Mouse (Mus musculus) CD4-positive, CD25-positive, alpha-beta regulatory T cell, adult 2 months (primary cell): ENCODE measurements around the gene Ganc.

Experiments
- DNase-seq: peaks from one replicate; pipeline ENCODE4 v3.0.0-alpha.2; 2012; ENCODE audit warnings: low read depth, low spot score

Ganc gene

DNA sequence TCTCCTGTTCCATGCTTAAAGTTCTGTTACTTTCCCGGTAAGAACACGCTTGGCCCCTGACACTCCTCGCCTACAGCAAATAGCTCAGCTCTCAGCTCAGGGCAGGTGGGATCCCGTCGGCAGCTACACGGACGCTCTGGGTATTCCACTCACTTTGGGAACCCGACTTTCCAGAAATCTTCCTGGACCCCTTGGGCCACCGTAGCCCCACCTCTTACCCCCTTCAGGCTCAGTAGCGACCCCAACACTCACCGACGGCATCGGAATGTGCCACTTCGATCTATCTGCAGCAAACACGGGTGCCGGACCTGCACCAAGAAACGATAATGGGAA lies at the start of gene Ganc:
TSS of gene Ganc (plus strand) at position 244 of the 333 bp plus-strand sequence.
- DNase-seq, result no peak

DNA sequence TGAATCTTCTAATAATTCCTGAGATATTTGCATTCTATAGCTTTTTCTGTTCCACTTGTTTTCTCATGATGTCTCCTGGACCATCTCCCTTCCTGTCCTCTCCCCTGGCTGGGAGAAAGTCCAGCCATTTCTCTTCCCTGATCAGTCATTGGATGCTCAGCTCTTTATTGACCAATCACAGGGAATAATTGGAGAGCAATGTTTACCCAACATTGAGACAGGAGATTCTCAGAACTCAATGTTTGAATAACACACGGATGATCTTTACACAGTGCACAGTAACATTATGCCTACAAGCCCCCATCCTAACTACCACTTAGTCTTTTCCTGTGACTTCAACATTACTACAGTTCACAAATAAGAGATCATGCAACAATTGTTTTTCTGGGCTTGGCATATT lies 43.3 kb upstream of the Ganc start:
- no peak for DNase-seq

DNA sequence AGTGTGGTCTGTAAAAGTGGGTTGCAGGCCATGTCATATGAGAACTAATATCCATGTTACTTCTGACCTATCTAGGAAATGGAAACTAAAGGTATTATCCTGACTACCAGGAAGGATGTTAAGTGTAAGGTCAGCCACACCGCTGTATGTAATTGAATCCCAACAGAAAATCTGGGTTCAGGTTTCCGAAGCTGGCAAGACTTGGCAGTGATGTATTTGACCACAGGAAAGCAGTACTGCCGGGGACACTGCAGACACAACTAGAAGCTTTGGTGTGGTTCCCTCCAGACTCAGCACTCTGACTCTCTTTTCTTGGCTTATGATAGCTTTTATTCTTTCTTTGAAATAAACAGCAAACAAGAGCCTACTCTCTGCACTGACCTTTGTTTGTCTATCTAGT lies 37.2 kb upstream of the Ganc start:
- no peak for DNase-seq

DNA sequence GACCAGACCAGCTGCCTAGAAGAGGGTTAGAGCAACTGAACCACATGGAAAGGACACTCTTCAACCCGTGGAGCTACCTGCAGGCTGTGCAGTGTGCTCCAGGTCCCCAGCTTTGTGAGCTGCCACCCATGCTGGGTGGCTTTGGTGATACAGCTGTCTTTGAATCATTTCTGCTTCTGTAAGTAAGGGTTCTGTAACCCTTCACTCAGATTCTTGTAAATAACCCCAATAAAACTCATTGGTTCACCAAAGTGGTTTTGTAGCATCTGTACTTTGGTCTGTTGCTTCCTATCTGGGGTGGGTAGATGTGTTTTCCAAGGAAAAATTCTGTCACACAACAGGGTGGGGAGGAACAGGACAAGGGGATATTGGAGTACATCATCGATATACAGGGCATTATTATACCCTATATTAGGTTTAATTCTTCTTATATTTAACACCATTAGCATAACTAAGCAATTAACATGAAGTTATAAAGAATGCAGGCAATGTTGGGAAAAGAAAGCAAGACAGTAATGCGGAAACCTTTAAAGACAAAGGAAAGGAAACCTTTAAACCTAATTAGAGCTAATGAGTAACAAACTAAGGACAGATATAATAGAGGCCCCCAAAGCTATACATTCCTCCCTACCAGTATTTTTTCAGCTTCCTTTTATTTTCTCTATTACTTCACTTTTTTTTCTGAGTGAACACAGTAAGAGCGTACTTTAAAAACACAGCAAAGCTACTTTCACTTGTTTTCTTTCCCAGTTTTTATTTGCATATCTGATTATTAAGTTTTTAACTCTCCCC lies 36.1 kb upstream of the Ganc start:
- DNase-seq, result no peak

DNA sequence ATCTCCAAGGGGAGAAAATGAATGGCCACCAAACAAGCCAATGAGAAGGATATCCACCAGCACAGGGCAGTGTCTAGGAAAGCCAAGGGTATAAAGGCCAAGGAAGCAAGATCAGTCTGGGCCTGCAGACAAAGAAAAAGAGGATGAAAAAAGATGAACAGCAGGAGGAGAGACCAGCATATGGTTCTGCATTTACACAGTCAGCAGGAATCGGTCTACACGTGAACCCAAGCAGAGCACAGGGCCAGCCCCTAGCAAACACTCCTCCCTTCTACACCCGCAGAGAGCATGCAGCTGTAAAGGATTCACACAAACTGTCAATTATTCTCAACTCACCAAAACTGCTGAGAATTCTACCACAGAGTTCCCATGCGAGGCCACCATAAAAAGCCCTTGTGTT lies 29.8 kb upstream of the Ganc start:
- no peak for DNase-seq

DNA sequence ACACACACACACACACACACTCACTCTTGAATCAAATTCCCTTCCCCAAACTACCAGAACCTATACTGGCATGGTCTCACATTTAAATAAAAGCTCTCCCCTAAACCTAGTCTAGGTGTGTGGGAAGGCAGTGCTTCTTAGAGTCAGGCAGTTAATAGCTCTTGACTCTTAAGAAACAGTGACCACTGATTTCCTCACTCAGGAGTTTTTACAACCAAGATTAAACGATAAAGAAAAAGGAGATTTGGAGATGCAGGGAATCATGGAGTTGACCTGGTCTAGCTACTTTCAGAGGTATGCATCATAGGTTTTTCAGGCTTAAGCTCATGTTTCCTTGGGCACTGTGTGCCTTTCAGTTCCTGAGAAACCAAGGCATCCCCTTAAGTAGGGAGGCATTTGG lies 17.4 kb upstream of the Ganc start:
- no peak for DNase-seq

DNA sequence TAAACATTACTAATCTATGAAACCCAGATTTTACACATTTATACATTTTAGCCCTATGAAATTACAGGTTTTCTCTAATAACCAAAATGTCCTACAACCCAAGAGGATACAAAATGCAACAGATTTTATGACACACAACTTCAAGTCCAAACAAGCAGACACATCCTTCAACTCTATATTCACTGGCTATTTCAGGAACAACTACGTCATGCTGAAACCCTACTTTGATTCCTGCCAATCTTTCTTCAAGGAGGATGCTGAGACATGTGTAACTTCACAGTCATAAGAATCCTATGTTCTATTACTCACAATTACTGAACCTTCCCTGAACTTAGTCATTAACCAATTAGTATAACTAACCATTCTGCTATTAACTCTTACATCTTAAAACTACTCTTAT lies 16.4 kb upstream of the Ganc start:
- DNase-seq, result no peak

DNA sequence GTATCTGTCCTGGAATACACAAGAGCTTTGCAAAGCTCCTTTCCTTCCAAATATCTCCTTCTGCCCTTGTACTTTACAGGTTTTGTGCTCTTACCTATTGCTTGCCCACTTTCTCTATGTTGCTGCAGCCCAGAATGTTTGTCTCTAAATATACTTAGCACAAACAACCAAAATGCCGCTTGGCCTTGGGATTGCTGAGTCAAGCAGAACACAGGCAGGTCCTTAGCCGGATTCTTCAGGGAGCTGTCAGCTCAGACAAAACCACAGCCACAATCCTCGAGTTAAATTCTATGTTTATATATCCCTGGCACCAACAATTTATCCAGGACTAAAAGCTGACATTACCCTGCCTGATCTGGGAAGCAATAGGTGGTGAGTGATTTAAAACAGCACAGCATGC lies 14.3 kb upstream of the Ganc start:
- no peak for DNase-seq

DNA sequence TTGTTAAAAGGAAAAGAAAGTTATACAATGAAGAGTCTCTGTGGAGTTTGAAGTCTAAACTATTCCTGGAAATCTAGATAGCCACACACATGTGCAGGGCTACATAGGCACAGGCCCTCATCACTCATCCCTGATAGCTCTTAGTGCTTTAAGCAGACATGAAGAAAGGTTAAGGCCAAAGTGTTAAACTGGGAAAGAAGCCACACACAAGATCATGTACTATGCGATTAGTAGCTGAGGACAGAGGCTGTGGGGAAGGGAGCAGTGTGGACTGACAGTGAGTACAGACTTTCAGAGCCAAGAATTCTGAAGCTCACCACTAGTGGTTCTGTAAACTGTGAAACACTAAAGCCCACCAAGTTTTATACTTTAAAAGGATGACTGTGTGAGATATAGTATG lies 12.8 kb upstream of the Ganc start:
- DNase-seq, result no peak

DNA sequence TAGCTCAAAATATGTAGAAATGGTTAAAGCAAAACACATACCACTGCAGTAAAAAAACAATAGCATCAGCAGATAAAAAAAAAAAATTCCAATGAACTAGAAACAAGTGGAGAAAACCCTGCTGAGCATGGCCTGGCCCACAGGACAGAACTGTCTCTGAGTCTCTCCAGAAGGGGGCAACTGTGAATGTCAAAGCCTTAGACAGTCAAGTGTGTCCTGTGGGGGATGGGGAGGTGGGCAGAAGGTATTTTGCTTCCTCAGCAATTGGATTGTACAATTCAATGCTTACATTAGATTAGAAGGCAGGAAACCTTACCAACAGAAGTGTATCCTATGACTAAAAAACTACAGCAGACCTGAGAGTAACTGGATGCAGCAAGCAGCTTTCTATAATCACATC lies 11.3 kb upstream of the Ganc start:
- no peak for DNase-seq

DNA sequence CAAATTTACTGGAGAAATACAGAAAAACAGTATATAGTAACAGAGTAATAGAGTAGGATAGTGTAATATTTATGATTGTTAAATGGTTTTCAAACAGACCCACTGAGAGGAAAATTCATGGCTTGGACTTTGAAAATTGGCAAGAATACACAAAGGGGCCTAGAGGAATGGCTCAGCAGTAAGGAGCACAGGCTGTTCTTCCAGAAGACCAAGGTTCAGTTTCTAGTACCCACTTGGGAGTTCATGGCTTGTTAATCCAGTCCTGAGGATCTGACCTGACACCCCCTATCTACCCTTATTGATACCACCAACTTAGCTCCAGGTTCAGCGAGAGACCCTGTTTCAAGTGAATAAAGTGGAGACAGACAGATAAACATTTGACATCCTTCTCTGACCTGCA lies 5.7 kb upstream of the Ganc start:
- DNase-seq, result no peak

DNA sequence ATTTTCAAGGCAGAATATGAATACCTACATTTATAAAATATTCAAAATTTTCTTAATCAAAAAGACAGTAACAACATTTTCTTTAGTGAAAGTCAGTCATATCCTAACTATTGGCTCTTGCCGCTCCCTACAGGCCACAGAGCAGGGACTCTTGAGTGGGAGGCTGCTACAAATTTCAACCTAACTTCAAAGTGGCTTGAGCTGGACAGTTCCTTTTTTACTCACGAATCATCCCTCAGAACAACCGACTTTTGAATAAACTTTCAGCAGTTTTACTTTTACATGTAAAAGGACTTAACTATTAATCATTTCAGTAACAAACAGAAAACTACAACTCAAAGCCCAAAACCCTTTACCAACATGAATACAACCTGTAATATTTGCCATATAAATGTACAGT lies 883 bp upstream of the Ganc start:
- DNase-seq, result no peak

DNA sequence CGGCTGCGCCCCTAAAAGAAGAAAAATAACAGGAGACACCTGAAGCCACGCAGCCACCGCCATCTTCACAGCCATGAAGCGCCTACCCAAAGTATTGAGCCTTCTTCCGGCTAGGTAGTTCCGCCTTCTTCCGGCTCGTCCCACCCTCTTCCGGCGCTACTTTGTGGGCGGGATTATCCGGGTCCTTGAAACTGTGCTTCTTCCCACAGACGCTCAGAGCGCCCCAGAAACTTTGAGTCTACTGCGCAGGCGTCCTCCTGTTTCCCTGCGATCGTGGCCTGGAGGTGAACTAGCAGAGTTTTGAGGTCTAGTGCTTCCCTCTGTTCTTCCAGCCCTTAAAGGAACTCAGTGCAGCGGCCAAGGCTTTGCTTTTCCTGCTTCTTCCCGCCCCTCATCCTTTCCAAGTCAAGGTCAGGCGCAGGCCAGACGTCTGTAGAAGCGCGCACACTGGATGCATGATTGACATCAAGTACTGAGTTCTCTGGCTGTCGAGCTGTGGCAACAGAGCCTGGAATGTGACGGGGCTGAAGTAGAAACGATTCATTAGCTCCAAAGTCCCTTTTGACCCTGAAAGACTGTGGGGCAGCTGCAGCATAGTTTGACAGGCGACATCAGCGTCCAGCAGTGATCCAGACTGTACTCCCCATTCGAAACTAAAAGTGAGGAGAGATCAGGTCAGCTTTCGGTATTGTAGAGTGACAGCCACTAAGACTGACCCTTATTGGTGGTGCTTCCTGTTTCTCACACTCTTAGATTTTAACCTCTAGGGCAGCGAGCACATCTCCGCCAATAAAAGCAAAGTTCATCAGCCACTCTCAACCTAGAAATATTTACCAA lies 508 bp downstream of the Ganc start, which contains the start of gene Tmem87a:
TSS of gene Tmem87a (minus strand) at position 128 of the 837 bp plus-strand sequence.
- peak; percentile 97 for DNase-seq

DNA sequence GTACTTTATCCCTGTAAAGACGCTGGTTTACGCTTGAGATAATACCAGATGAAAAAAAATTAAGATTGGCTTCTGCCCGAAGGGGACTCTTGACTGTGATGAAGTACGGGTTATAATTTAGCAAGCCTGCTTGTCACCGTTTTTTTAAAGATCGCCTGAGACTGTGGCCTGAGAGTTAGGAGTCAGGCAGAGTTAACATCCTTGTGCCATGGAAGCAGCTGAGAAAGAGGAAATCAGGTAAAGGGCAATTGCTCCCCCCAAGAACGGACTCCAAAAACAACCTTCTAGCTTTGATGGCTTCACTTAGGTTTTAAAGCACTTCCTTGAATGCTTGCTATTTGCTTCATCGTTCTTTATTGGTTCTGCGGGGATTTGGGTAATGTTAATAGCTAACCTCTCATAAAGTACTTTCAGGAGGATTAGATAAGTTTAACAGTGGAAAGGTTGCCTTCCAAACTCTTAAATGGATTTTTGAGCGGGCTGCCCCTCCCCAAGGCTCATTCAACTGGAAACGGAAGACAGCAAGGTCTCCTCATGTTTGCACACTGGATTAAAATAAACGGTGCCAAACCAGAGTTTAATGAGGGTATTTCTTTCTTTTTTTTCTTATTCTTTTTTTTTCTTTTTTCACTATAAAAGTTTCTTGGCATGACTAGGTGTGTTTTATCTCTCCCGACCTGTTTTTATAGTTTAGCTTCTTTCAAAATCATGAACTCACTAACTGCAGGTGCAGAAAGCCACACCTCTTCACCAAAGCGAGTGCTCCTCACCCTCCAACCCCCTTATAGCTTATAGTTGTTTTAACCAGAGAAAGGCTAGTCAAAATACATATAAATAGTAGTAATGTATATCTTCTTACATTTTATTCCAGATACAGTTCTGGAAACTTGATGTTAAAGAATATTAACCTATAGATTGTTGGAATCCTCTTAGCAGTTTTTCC lies 1.4 kb downstream of the Ganc start:
- DNase-seq, result peak; percentile 11

DNA sequence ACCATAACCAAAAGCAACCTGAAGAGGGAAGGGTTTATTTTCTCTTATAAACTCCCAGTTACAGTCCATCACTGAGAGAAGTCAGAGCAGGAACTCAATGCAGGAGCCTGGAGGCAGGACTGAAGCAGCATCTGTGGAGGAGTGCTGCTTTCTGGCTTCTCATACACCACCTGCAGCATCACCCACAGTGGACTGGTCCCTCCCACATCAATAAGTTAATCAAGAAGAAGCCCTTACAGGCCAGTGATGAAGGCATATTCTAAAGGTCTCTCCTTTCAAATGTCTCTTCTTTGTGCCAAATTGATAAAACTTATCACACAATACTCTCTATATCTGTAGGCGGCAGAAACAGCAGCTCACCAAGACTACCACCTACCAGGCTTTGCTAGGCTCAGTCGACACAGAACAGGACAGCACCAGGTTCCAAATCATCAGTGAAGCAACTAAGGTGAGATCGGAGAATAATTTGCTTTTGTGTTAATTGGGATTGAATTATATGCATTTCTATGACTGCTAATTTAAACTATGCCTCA lies 7.5 kb downstream of the Ganc start:
- no peak for DNase-seq

DNA sequence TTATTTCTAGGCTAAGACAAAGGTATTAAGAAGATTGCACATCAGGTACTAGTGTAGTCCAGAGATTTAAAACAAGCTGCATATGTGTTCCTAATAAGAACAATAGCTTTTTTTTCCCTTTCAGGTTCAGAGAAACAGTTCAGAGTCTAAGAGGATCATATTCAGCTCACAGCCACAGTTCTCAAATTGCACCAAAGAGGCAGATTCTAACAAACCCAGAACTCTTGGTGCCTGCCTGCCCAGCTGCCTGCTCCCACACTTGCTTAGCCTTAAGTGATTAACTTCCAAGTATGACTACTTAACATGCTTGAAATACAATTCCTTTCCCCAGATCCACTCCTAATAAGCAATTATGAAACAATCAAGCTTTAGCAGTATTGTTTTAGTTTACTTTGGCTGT lies 10.4 kb downstream of the Ganc start:
- no peak for DNase-seq

DNA sequence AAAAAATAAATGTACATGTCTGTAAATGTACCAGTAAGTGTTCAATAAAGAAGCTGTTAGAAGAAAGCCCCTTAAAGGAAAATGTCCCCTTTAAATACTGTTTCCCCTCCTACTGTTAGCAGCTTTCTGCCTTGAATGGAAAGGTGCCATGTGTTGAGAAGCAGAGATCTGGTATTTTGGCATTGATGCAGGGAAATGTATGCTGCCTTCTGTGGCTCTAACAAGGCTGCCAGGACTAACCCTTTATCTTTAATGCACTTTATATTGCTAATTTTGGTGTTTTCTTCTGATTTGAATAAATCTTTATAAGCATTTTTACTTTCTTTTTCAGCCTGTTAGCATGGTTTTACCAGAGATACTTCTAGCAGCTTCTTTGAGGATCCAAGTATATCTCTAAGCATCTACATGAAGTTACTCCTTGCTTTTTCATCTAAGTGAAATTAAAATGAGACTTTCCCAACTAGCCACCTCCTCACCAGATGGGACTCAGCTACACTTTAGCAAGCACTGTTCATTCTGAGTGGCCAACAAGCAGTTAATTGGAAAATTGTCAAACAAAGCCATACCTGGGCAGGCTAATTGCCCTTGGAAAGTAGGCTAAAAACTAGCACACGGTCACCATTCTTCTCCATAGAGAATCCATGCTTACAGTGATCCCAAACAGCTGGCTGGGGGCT lies 11.2 kb downstream of the Ganc start:
- no peak for DNase-seq

DNA sequence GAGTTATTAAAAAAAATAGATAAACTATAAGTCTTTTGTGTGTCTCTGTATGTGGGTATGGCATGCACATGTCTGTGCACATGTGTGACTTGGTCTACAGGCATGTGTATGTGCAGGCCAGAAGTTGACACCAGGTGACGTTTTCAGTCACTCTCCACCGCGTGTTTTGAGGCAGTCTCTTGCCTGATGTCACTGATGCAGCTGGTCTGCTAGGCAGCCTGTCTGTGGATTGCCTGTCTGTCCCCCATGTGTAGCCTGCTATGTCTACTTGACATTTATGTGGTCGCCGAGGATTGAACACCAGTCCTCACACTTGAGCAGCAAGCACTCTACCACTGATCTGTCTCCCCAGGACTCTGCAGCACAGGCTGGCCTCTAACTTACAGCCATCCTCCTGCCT lies 20.7 kb downstream of the Ganc start:
- DNase-seq, result no peak

DNA sequence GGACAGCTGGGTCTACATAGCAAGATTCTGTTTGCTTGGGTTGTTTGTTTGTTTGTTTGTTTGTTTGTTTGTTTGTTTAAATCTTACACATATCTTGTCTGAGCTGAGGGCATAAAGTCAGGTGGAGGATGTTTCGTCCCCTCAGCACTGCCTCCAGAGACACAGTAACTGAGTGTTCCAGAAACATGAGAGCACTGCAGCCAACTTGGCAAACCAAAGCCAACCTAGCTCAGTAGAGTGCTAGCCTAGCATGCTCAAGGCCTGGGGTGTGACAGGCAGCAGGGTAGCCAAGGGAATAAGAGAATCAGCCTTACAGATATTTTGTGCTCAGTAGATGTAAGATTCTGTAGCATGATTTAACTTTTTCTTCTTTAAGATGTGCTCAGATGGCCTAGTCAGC lies 40.8 kb downstream of the Ganc start:
- DNase-seq, result no peak

DNA sequence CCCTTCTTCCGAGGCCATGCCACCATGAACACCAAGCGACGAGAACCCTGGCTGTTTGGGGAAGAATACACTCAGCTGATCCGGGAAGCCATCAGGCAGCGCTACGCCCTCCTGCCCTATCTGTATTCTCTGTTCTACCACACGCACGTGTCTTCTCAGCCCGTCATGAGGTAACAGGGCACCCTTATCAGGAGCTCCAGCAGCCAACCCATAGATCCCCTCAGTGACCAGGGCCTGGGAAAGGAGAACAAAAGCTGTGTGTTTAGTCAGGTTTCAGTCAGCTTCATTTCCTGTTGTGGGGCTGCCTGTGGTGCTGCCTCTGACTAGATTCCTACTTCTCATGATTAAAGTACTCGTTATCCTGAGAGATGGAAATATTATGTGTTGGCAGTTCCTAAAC lies 42.7 kb downstream of the Ganc start:
- no peak for DNase-seq

DNA sequence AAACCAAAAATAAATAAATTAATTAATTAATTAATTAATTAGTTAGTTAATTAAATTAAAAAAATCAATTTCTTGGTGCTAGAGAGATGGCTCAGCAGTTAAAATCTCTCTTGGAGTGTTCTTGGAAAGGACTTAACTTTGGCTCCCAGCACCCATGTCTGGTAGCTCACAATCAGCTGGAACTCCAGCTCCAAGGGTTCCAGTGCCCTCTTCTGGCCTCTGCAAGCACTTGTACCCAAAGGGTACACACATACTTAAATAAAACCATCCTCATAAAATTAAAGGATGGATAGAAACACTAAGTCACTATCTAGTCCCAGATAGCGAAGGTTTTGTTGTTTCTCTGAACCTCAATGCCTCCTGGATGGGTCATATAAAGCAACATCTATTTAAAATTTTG lies 43.6 kb downstream of the Ganc start:
- DNase-seq, result peak; percentile 5
